8 mouse cellular contexts compared by ENCODE assay signal in genomic region chr5:125136996-125137671, GRCm38 (mm10). TPM values are rescaled to one million over a fixed set of nuclear protein-coding genes. Genes with fewer than 3 reads are reported as not detected.
DNase-seq lines count a peak whose midpoint lies in the region; ATAC-seq and TF ChIP-seq lines count a peak whose summit lies in the region.

No protein-coding gene starts in this region.

- no peak overlapping the region for H3K4me3 ChIP-seq in lung, adult 2 months (replicated peaks; ENCODE audit: extremely low read depth, low read depth, low read length)
- H3K4me3 ChIP-seq in midbrain, embryonic 15.5 days = no peak overlapping the region

- peaks cover 54% of the 10 kb centered on the region for H3K4me1 ChIP-seq in lung, adult 2 months (ENCODE audit: control insufficient read depth, insufficient read depth, low read length)
- peaks cover 80% of the 10 kb centered on the region for H3K4me1 ChIP-seq in midbrain, embryonic 15.5 days

- no peaks in the 10 kb centered on the region for H3K9me3 ChIP-seq in midbrain, embryonic 15.5 days

- WGBS in lung, adult 2 months = 20% methylated on average over 14 of the region's 14 CpGs
- WGBS in midbrain, embryonic 15.5 days = 55% methylated on average over 14 of the region's 14 CpGs

- H3K9ac ChIP-seq in midbrain, embryonic 15.5 days = no peak overlapping the region

- no peaks in the 10 kb centered on the region for H3K36me3 ChIP-seq in midbrain, embryonic 15.5 days (replicated peaks)

- H3K4me2 ChIP-seq in midbrain, embryonic 15.5 days = no peak overlapping the region

- no peak for TF ChIP-seq POLR2A in lung, adult 2 months (IDR thresholded peaks at IDR 0.05; ENCODE audit: borderline replicate concordance, extremely low read depth, low read depth, low read length)

- H3K27ac ChIP-seq in midbrain, embryonic 15.5 days = peak overlapping the region; percentile 31; the same call in 1 of the 2 replicates

- no peak for ATAC-seq in midbrain, embryonic 15.5 days (replicated peaks)
- ATAC-seq in erythroid progenitor cell, adult 5-6 weeks (replicated peaks; ENCODE audit: low FRiP score, poor library complexity, severe bottlenecking) = no peak

- H3K27me3 ChIP-seq in midbrain, embryonic 15.5 days (replicated peaks) = no peaks in the 10 kb centered on the region

- peak; percentile 56 to 63 for DNase-seq in lung, adult 18-20 months
- no peak for DNase-seq in lung, adult 2 months
- DNase-seq in fibroblast of lung, adult 2 months (ENCODE audit: low read depth) = peak; percentile 59
- peak; percentile 54 for DNase-seq in kidney, postnatal 14 days
- DNase-seq in left cerebral cortex, adult 18-20 months (ENCODE audit: low spot score in 2 of 2) = no peak
- no peak for DNase-seq in frontal cortex, postnatal 14 days (ENCODE audit: low spot score in 2 of 2)

- TF ChIP-seq CTCF in lung, adult 2 months (IDR thresholded peaks at IDR 0.05; ENCODE audit: insufficient read depth, low read length) = no peak

RNA-seq across cellular contexts. Expression of gene Ncor2, which starts 41.9 kb away (rescaled TPM):
- polyA plus RNA-seq in lung, adult 2 months (2012; rRNA removed) = 65.5 and 78.9 TPM in 2 replicates
- polyA plus RNA-seq in midbrain, embryonic 15.5 days (2015; fragmentation: Nextera tagmentation; extraction: Ambion mirVana) = 25.6 and 27.6 TPM in 2 replicates
- total RNA-seq in erythroid progenitor cell, adult 5-6 weeks (2015; ENCODE audit: low replicate concordance) = 10.5 and 37.3 TPM in 2 replicates
- 0.91 and 2.6 TPM in 2 replicates for total RNA-seq in erythroid progenitor cell, adult 5-6 weeks (2017; ENCODE audit: low replicate concordance)
- total RNA-seq in left cerebral cortex, adult 18-20 months (2021) = 100 to 1,000 TPM; 177 to 208 TPM

Comparison
In these comparisons a context has a peak if more than half of its experiments do, and no peak if none do; other contexts are left out.
1. DNase-seq: peak in lung, adult 18-20 months (2 of 2), fibroblast of lung, adult 2 months (single experiment) and kidney, postnatal 14 days (single experiment); none in lung, adult 2 months (single experiment), left cerebral cortex, adult 18-20 months (0 of 2) and frontal cortex, postnatal 14 days (0 of 2).
2. RNA of gene Ncor2, which starts 41.9 kb away (total RNA-seq): 177 to 208 TPM in left cerebral cortex, adult 18-20 months; 0.91 to 37.3 TPM in erythroid progenitor cell, adult 5-6 weeks; every median in the first group is over 4 times any median in the second.